Mouse (Mus musculus) myocyte (in vitro differentiated cells): ENCODE measurements around the gene Adipor2. TPM values are rescaled to one million over a fixed set of nuclear protein-coding genes. Genes with fewer than 3 reads are reported as not detected.

Experiments
- H3K27me3 ChIP-seq: one replicate; pipeline ENCODE4 v1.6.1; 2011; ENCODE audit not compliant: control insufficient read depth, insufficient read depth, insufficient read length
- H3K36me3 ChIP-seq: one replicate; pipeline ENCODE4 v1.6.1; 2011; ENCODE audit not compliant: control insufficient read depth, insufficient read depth
- H3K4me2 ChIP-seq: one replicate; pipeline ENCODE4 v1.6.1; 2011; ENCODE audit warnings: low read depth, control low read depth
- H3K4me3 ChIP-seq: one replicate; pipeline ENCODE4 v1.5.1; 2011; ENCODE audit warnings: mild to moderate bottlenecking, control low read depth, moderate library complexity
- H3K79me2 ChIP-seq: one replicate; pipeline ENCODE4 v1.6.1; 2011; ENCODE audit not compliant: control insufficient read depth, insufficient read depth
- H3ac ChIP-seq: one replicate; pipeline ENCODE4 v1.6.1; 2011; ENCODE audit not compliant: control insufficient read depth, insufficient read length
- CEBPB ChIP-seq: IDR thresholded peaks from 2 replicates; pipeline ENCODE4 v1.6.1; 2011; ENCODE audit warnings: mild to moderate bottlenecking, moderate library complexity; ENCODE audit not compliant: poor library complexity, insufficient read depth, severe bottlenecking
- E2F4 ChIP-seq: IDR thresholded peaks from one replicate; pipeline ENCODE4 v1.6.1; 2011; ENCODE audit warnings: mild to moderate bottlenecking, control low read depth, moderate library complexity; ENCODE audit not compliant: insufficient read depth
- MAX ChIP-seq: IDR thresholded peaks from one replicate; pipeline ENCODE4 v1.6.1; 2011; ENCODE audit warnings: low read depth, mild to moderate bottlenecking, control low read depth
- MYOD1 ChIP-seq, 3 experiments: IDR thresholded peaks; one replicate each; pipeline ENCODE4 v1.6.1; 2011; ENCODE audit warnings: control low read depth in 2 of 3, low read depth in 2 of 3, mild to moderate bottlenecking in 2 of 3, moderate library complexity in 1 of 3; ENCODE audit not compliant: insufficient read length in 2 of 3, control insufficient read depth in 1 of 3
- MYOG ChIP-seq, 3 experiments: IDR thresholded peaks; one replicate each; pipeline ENCODE4 v1.6.1; 2011; ENCODE audit warnings: control low read depth in 2 of 3, low read depth in 2 of 3, mild to moderate bottlenecking in 2 of 3; ENCODE audit not compliant: insufficient read length in 2 of 3, control insufficient read depth in 1 of 3, insufficient read depth in 1 of 3
- POLR2A ChIP-seq: IDR thresholded peaks from one replicate; pipeline ENCODE4 v1.6.1; 2011; ENCODE audit warnings: low read depth, mild to moderate bottlenecking, control low read depth, moderate library complexity; ENCODE audit not compliant: insufficient read length
- POLR2AphosphoS2 ChIP-seq: IDR thresholded peaks from one replicate; pipeline ENCODE4 v1.6.1; 2011; ENCODE audit warnings: low read depth, control low read depth; ENCODE audit not compliant: insufficient read length
- REST ChIP-seq: IDR thresholded peaks from one replicate; pipeline ENCODE4 v1.6.1; 2011; ENCODE audit warnings: mild to moderate bottlenecking, control low read depth, moderate library complexity; ENCODE audit not compliant: insufficient read depth, insufficient read length
- SRF ChIP-seq: IDR thresholded peaks from one replicate; pipeline ENCODE4 v1.6.1; 2011; ENCODE audit warnings: low read depth; ENCODE audit not compliant: control insufficient read depth, insufficient read length
- TCF12 ChIP-seq: IDR thresholded peaks from one replicate; pipeline ENCODE4 v1.6.1; 2011; ENCODE audit warnings: mild to moderate bottlenecking, control low read depth; ENCODE audit not compliant: poor library complexity, insufficient read depth, severe bottlenecking
- TCF3 ChIP-seq: IDR thresholded peaks from one replicate; pipeline ENCODE4 v1.6.1; 2011; ENCODE audit warnings: low read depth, control low read depth; ENCODE audit not compliant: insufficient read length
- USF1 ChIP-seq: IDR thresholded peaks from one replicate; pipeline ENCODE4 v1.6.1; 2011; ENCODE audit warnings: low read depth, mild to moderate bottlenecking, control low read depth, moderate library complexity
- polyA plus RNA-seq: library from polyadenylated mRNA; unstranded; fragments of >200 nt; fragmentation: generic; extraction: Trizol; gene quantifications from one replicate; pipeline ENCODE4 v1.2.1, GENCODE M21; 2012; ENCODE audit warnings: missing spikeins

Adipor2 gene
- 47.9 TPM for polyA plus RNA-seq

- Histone ChIP-seq H3K36me3 (no peaks in the 10 kb centered on the region), H3K4me2 (no peak within 1 kb of the TSS), H3K4me3 (no peak within 1 kb of the TSS), H3K27me3 (peaks cover 4% of the 10 kb centered on the region), H3K79me2 (no peaks in the 10 kb centered on the region), H3ac (no peak within 1 kb of the TSS)
- TF ChIP-seq TCF3 (no peak), REST (no peak), POLR2AphosphoS2 (no peak), MAX (no peak), CEBPB (no peak), TCF12 (no peak), POLR2A (no peak), SRF (no peak), E2F4 (no peak), USF1 (no peak), MYOG (IDR thresholded peaks at IDR 0.05; ENCODE audit: control insufficient read depth in 1 of 3, insufficient read depth in 1 of 3, insufficient read length in 2 of 3, low read depth in 2 of 3) (no peak), MYOD1 (IDR thresholded peaks at IDR 0.05; ENCODE audit: control insufficient read depth in 1 of 3, insufficient read length in 2 of 3, low read depth in 2 of 3) (no peak)
These were observed at the start of gene Adipor2 for GRCm38 (mm10) chr6:119417354-119417753. Gene Adipor2 (minus strand): TSS chr6:119417704.

- H3K79me2 ChIP-seq: no peaks in the 10 kb centered on the region
- no peak overlapping the region for H3ac ChIP-seq
- H3K36me3 ChIP-seq: no peaks in the 10 kb centered on the region
These were observed 48.7 kb upstream of the Adipor2 start for GRCm38 (mm10) chr6:119466161-119466560.

DNA sequence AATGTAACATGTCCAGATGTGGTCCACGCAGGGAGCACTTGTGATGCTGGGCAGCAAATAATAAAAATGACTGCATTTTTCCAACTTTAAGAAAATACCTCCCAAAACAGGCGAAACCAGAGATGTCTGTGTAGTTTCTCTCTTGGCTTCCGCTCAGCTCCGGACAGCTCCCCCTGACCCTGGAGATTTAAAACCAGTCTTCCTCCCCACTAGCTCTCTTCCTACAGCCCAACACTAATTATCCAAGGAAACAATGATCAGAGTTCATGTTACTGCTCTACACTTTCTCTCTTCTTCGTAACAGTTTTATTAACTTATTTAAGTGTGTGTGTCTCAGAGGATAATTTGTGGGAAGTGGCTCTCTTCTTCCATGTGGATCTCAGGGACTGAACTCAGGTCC, 42.9 kb upstream of the Adipor2 start:
- H3K27me3 ChIP-seq: peaks cover 33% of the 10 kb centered on the region
- H3K79me2 ChIP-seq: no peaks in the 10 kb centered on the region
- no peaks in the 10 kb centered on the region for H3K36me3 ChIP-seq
- no peak overlapping the region for H3ac ChIP-seq
- no peak overlapping the region for H3K4me3 ChIP-seq
- no peak overlapping the region for H3K4me2 ChIP-seq
- TF ChIP-seq CEBPB: no peak
- TF ChIP-seq REST: no peak
- no peak for TF ChIP-seq MAX

More at GRCm38 (mm10) chr6:119466161-119466560, 48.7 kb upstream of the Adipor2 start:
- Histone ChIP-seq H3K4me2 (no peak overlapping the region), H3K4me3 (no peak overlapping the region), H3K27me3 (peaks cover 15% of the 10 kb centered on the region)
- TF ChIP-seq CEBPB (no peak), TCF3 (no peak), MAX (no peak), USF1 (no peak), REST (no peak), POLR2A (no peak), SRF (no peak), E2F4 (no peak), TCF12 (no peak), MYOG (IDR thresholded peaks at IDR 0.05; ENCODE audit: control insufficient read depth in 1 of 3, insufficient read depth in 1 of 3, insufficient read length in 2 of 3, low read depth in 2 of 3) (no peak), MYOD1 (IDR thresholded peaks at IDR 0.05; ENCODE audit: control insufficient read depth in 1 of 3, insufficient read length in 2 of 3, low read depth in 2 of 3) (no peak), POLR2AphosphoS2 (no peak)

GRCm38 (mm10) chr6:119459041-119459440, 41.5 kb upstream of the Adipor2 start:
- no peak overlapping the region for H3K4me2 ChIP-seq
- H3K36me3 ChIP-seq: no peaks in the 10 kb centered on the region
- H3ac ChIP-seq: no peak overlapping the region
- no peak overlapping the region for H3K4me3 ChIP-seq
- H3K27me3 ChIP-seq: peaks cover 31% of the 10 kb centered on the region
- no peaks in the 10 kb centered on the region for H3K79me2 ChIP-seq
- no peak for TF ChIP-seq E2F4
- no peak for TF ChIP-seq POLR2A
- TF ChIP-seq USF1: no peak
- no peak for TF ChIP-seq MAX

DNA sequence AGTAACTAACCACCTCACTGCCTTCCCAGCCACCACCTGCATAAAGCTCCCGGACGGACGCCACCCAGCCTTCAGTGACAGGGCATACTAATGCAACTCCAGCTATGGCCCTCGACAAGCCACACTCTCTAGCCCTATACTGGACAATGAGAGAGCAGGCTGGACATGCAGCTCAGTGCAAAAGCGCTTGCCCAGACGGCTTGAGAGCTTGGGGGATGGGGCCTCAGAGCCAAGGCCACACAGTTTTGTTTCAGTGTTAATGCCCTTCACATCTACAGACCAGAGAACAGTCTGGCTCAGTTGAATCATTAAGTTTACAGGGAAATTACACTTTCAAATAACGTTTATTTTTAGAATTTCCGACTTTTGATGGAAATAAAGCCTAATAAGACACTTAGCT, 40.7 kb upstream of the Adipor2 start:
- Histone ChIP-seq H3ac (no peak overlapping the region), H3K36me3 (no peaks in the 10 kb centered on the region), H3K27me3 (peaks cover 33% of the 10 kb centered on the region), H3K79me2 (no peaks in the 10 kb centered on the region), H3K4me2 (no peak overlapping the region), H3K4me3 (no peak overlapping the region)
- TF ChIP-seq MYOG (IDR thresholded peaks at IDR 0.05; ENCODE audit: control insufficient read depth in 1 of 3, insufficient read depth in 1 of 3, insufficient read length in 2 of 3, low read depth in 2 of 3) (no peak), CEBPB (no peak), MAX (no peak), USF1 (no peak), REST (no peak), TCF12 (no peak), E2F4 (no peak), POLR2AphosphoS2 (no peak), TCF3 (no peak), SRF (no peak), POLR2A (no peak), MYOD1 (IDR thresholded peaks at IDR 0.05; ENCODE audit: control insufficient read depth in 1 of 3, insufficient read length in 2 of 3, low read depth in 2 of 3) (no peak)
